Mouse (Mus musculus) layer of hippocampus, adult 2 months (tissue): Measurements from ENCODE around the gene Vamp5. TPM values are rescaled to one million over a fixed set of nuclear protein-coding genes. Genes with fewer than 3 reads are reported as not detected.

Experiments used
- DNase-seq, 2 experiments: peaks; one replicate each; pipeline ENCODE4 v3.0.0; 2022; ENCODE audit warnings: low spot score in 2 of 2
- H3K27ac ChIP-seq: fragments of 200-600 bp; 2 replicates; pipeline ENCODE4 v1.8.1; 2022
- H3K4me3 ChIP-seq: fragments of 200-600 bp; 2 replicates; pipeline ENCODE4 v1.8.1; 2022; ENCODE audit warnings: mild to moderate bottlenecking
- CTCF ChIP-seq: fragments of 200-600 bp; conservative IDR thresholded peaks from 2 replicates; pipeline ENCODE4 v1.8.1; 2022; ENCODE audit warnings: antibody characterized with exemption, mild to moderate bottlenecking, moderate library complexity
- long read RNA-seq, 2 experiments: library from polyadenylated mRNA; stranded (forward); transcript quantifications; one replicate each; pipeline ENCODE4 v2.0.0; 2021; ENCODE audit warnings: borderline mapping rate in 2 of 2
- total RNA-seq, 2 experiments: library from RNA; stranded (reverse); gene quantifications; 2 replicates each; pipeline ENCODE4 v1.2.3; 2021

The Vamp5 gene
- total RNA-seq: 1 to 10 TPM; 3.9 to 4.6 TPM
- long read RNA-seq, experiment 1, partial matches to known transcripts: 0 of 2 reads
- long read RNA-seq, experiment 1, other reads (novel, unspliced or antisense): 1 of 2 reads
- long read RNA-seq, experiment 2, partial matches to known transcripts: 0 of 2 reads
- long read RNA-seq, experiment 2, other reads (novel, unspliced or antisense): 0 of 2 reads

- DNase-seq: no peak
- Histone ChIP-seq H3K4me3 (peak within 1 kb of the TSS; percentile 59), H3K27ac (peak within 1 kb of the TSS; percentile 63; the same call in 1 of the 2 replicates)
- peak; percentile 68 for TF ChIP-seq CTCF
These were observed at the start of gene Vamp5 for GRCm38 (mm10) chr6:72380131-72380770. Vamp5 (minus strand) TSS chr6:72380468.

GRCm38 (mm10) chr6:72429061-72429842 lies 49.0 kb upstream of the Vamp5 start:
- Histone ChIP-seq H3K4me3 (no peak overlapping the region), H3K27ac (no peak overlapping the region)
- TF ChIP-seq CTCF: no peak
- DNase-seq: no peak

GRCm38 (mm10) chr6:72428036-72428435 lies 47.8 kb upstream of the Vamp5 start:
- peak; percentile 93 for TF ChIP-seq CTCF
- DNase-seq: peak; percentile 46 to 82
- Histone ChIP-seq H3K4me3 (no peak overlapping the region), H3K27ac (no peak overlapping the region)

DNA sequence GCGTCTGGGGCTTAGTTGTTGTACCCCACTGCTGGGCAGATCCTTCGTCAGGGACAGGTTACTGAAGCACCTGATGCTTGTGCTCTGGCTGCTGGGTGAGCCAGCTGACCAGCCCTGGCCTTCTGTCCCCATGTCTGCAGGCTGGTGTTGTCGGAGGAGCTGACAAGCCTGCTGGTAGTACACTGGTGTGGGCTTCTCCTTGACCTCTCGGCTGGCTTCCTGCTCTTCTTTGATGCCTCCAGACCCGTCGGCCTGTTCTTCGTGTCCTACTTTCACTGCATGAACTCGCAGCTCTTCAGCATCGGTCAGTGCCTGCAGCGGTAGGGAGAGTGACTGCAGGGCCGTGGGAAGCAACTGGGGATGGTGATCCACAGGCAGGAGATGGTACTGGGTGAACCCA lies 45.4 kb upstream of the Vamp5 start:
- H3K4me3 ChIP-seq: no peak overlapping the region
- no peak for DNase-seq
- TF ChIP-seq CTCF: no peak
- H3K27ac ChIP-seq: no peak overlapping the region

DNA sequence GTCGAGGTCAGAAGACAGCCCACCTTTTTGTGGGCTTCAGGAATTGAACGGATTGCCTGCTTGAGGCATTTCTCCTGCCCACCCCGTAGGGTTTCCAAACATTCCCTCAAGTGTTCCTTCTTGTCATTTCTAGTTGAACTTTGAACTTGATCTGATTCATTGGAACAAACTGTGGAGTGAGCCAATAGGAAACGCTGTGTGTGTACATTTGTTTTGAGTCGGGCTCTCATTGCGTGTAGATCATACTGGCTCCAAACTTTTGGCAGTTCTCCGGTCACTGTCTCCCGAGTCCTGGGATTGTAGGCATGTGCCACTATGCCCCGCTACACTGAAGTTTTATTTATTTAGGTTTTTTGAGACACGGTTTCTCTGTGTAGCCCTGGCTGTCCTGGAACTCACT lies 40.6 kb upstream of the Vamp5 start:
- no peak for DNase-seq
- TF ChIP-seq CTCF: no peak
- no peak overlapping the region for H3K27ac ChIP-seq
- no peak overlapping the region for H3K4me3 ChIP-seq

GRCm38 (mm10) chr6:72419806-72420205 lies 39.5 kb upstream of the Vamp5 start:
- no peak overlapping the region for H3K27ac ChIP-seq
- DNase-seq: no peak
- TF ChIP-seq CTCF: no peak

DNA sequence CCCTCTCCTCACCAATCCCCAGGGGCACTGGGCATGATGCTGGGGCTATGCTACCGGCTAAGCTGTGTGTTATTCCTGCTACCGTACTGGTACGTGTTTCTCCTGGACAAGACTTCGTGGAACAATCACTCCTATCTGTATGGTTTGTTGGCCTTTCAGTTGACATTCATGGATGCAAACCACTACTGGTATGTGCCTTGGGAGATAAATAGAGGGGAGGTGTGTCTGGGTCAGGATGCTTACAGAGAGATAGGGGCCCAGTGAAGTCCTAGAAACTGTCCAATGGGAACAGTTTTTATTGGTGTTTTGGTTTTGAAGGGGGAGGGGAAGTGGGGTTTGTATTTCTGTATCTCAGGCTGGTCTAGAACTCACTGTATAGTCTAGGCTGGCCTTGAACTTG lies 38.0 kb upstream of the Vamp5 start:
- Histone ChIP-seq H3K4me3 (no peak overlapping the region), H3K27ac (no peak overlapping the region)
- no peak for TF ChIP-seq CTCF

More at GRCm38 (mm10) chr6:72419806-72420205, 39.5 kb upstream of the Vamp5 start:
- no peak overlapping the region for H3K4me3 ChIP-seq

GRCm38 (mm10) chr6:72415964-72416772 lies 35.9 kb upstream of the Vamp5 start:
- DNase-seq: no peak
- no peak for TF ChIP-seq CTCF
- Histone ChIP-seq H3K4me3 (no peak overlapping the region), H3K27ac (no peak overlapping the region)

More for the DNA sequence above, 38.0 kb upstream of the Vamp5 start:
- no peak for DNase-seq

- no peak overlapping the region for H3K27ac ChIP-seq
- H3K4me3 ChIP-seq: peak overlapping the region; percentile 85; the same call in 1 of the 2 replicates
- no peak for DNase-seq
- TF ChIP-seq CTCF: peak; percentile 40
These were observed 34.9 kb upstream of the Vamp5 start for GRCm38 (mm10) chr6:72415181-72415580.

- Histone ChIP-seq H3K4me3 (peak within 1 kb of the TSS; percentile 85), H3K27ac (peak within 1 kb of the TSS; percentile 92)
- TF ChIP-seq CTCF: no peak
- peak; percentile 91 to 92 for DNase-seq
These were observed 33.9 kb upstream of the Vamp5 start, which contains the start of gene Ggcx for GRCm38 (mm10) chr6:72414076-72414756. Ggcx (plus strand) TSS chr6:72414308.

DNA sequence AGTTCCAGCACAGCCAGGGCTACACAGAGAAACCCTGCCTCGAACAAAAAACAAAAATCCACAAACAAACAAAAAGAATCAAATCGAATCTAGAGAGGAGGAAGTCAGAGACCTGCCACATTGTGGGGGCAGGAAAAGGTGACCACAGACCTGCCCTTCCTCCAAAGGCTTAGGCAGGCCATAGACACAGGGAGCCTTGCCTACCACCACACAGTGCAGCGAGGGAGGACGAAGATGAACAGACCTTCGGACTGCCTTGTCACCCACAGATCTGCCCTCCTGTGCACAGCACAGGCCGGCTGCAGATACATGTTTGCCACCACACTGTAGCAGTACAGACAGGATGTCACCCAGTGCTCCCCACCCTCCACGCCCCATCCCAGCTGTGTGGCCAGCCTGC lies 30.2 kb upstream of the Vamp5 start:
- TF ChIP-seq CTCF: no peak
- Histone ChIP-seq H3K27ac (no peak overlapping the region), H3K4me3 (no peak overlapping the region)
- no peak for DNase-seq

DNA sequence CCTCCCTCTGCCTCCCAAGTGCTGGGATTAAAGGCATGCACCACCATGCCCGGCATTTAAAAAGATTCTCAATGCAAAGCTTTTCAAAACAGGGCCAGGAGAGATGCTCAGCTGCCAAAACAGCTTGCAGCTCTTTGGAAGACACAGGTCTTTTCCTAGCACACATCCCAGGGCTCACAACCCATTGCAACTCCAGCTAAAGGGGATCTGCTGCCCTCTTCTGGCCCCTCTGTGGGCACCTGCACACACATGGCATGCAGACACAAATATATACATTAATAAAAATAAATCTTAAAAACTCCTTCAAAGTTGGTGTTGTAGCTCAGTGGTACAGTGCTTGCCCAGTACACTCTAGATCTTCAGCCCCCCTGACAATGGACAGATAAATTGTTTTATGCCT lies 29.7 kb upstream of the Vamp5 start:
- H3K4me3 ChIP-seq: no peak overlapping the region
- DNase-seq: no peak
- no peak overlapping the region for H3K27ac ChIP-seq
- no peak for TF ChIP-seq CTCF
